ENCODE assay signal across 24 mouse cellular contexts in the genomic region with DNA sequence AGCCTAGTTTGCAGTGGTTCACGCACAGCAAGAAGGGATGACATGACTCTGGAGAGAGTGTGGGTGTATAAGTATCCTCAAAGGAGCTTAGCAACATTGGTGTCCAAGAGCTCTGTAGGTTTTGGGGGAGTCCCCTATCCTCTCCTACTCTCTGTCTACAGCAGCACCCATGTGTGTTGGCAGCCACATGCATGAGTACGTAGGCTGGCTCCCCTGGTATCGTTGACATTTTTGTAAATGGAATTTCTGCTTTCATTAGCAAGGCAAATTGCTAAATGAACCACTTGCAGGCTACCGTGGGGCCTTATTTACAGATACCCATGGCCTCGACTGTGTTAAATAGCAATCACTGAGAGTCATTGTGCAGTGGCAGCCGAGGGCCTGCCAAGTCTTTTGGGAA.
"Had no signal": no experiment of that assay in that cellular context is flagged by ENCODE, and none has a peak within 500 bp of the region (broad histone marks: within the 10 kb centered on the region; RNA-seq: fewer than 3 reads in every experiment).

No protein-coding gene starts in this region.

- H3K4me2 ChIP-seq: heart, embryonic 12.5 days; hindbrain, embryonic 12.5 days; intestine, embryonic 15.5 days; limb, embryonic 12.5 days; liver, embryonic 12.5 days had no signal

- DNase-seq: gastrocnemius, adult 2 months; gastrocnemius, postnatal 10 days; gastrocnemius, postnatal 25 days; heart, adult 18-20 months; heart, postnatal 10 days; heart, postnatal 4 days; kidney, adult 18-20 months; kidney, adult 8-10 months; kidney, postnatal 10 days; kidney, postnatal 25 days; kidney, postnatal 4 days; layer of hippocampus, adult 9-11 months had no signal

- H3K9me3 ChIP-seq: heart, embryonic 10.5 days; hindbrain, embryonic 12.5 days; intestine, embryonic 15.5 days; limb, embryonic 10.5 days; limb, embryonic 12.5 days; liver, embryonic 12.5 days had no signal

- H3K4me3 ChIP-seq: gastrocnemius, adult 2 months; heart, embryonic 10.5 days; heart, embryonic 12.5 days; hindbrain, embryonic 10.5 days; hindbrain, embryonic 12.5 days; intestine, embryonic 15.5 days; limb, embryonic 10.5 days; limb, embryonic 12.5 days; liver, embryonic 12.5 days had no signal

- ATAC-seq: hindbrain, embryonic 16.5 days; inflammation-experienced regulatory T-cells, adult 6 months; intestine, embryonic 15.5 days; intestine, postnatal 0 days; liver, embryonic 12.5 days had no signal

- H3K9ac ChIP-seq: heart, embryonic 12.5 days; hindbrain, embryonic 12.5 days; intestine, embryonic 15.5 days; limb, embryonic 12.5 days; liver, embryonic 12.5 days; liver, embryonic 14.5 days had no signal

- H3K36me3 ChIP-seq: heart, embryonic 10.5 days; heart, embryonic 12.5 days; hindbrain, embryonic 10.5 days; hindbrain, embryonic 12.5 days; intestine, embryonic 15.5 days; limb, embryonic 10.5 days; limb, embryonic 12.5 days; liver, embryonic 12.5 days had no signal

- H3K27ac ChIP-seq: gastrocnemius, adult 2 months; heart, embryonic 10.5 days; hindbrain, embryonic 10.5 days; hindbrain, embryonic 12.5 days; intestine, embryonic 15.5 days; limb, embryonic 10.5 days; limb, embryonic 12.5 days; liver, embryonic 12.5 days; liver, embryonic 14.5 days had no signal

- H3K27me3 ChIP-seq: heart, embryonic 12.5 days; hindbrain, embryonic 12.5 days; intestine, embryonic 15.5 days; limb, embryonic 12.5 days; liver, embryonic 12.5 days had no signal

- H3K4me1 ChIP-seq: heart, embryonic 10.5 days; heart, embryonic 12.5 days; hindbrain, embryonic 10.5 days; hindbrain, embryonic 12.5 days; intestine, embryonic 15.5 days; limb, embryonic 10.5 days; limb, embryonic 12.5 days; liver, embryonic 12.5 days had no signal
